Mouse (Mus musculus): ENCODE measurements around the gene Pdzd2.

GRCm38 (mm10) chr15:12465748-12466147, 274.0 kb downstream of the Pdzd2 start:
- TF ChIP-seq CTCF (IDR thresholded peaks at IDR 0.05; ENCODE audit: low read depth) (no peak), EP300 (IDR thresholded peaks at IDR 0.05; ENCODE audit: low read depth) (no peak)
